Mouse (Mus musculus) neural tube, embryonic 10.5 days (tissue): Measurements from ENCODE around the gene Cdkn2d.
A peak's percentile ranks its signal among the peaks of the same experiment; 100 is the strongest.
"Not testable (repeated sequence)": the region's sequence is repeated elsewhere in the genome, so short reads cannot be mapped to it uniquely, and the experiment has no call there.

ENCODE experiments used
- DNase-seq: peaks from one replicate; pipeline ENCODE4 v3.0.0-alpha.2; 2017; ENCODE audit warnings: low spot score; ENCODE audit errors: extremely low spot score

Gene Cdkn2d

DNA sequence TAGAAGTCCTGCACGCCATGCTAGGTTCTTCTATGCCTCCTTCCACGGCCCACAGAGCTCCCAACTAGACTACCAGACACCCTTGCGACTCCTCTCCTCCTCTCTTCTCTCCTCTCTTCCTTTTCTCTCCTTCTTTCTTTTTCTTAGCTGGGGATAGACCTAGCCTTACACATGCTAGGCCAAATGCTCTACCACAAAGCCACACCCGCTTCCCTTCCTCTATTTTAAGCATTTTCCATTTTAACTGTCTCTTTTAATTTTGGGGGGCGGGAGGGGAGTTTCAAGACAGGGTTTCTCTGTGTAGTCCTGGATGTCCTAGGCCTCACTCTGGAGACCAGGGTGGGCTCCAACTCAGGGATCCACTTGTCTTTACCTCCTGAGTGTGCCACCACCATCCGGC, 27.6 kb upstream of the Cdkn2d start:
- DNase-seq = no peak

DNA sequence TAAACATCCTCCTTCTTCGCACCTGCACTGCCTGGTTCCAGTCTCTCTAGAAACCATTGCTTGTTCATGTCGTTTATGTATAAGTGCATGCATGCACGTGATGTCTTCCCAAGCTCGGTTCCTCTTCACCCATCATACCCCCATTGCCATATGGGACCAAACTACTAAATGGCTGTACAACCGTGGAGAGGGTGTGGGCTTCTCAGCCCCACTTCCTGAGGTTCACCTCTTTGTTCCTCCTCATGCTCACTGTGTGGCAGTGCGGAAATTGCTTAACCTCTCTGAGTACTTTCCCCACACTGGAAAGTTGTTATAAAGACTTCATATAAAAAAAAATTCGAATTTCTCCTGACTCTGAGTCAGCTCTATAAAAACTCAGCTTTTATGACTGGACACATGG, 25.5 kb upstream of the Cdkn2d start:
- no peak for DNase-seq

DNA sequence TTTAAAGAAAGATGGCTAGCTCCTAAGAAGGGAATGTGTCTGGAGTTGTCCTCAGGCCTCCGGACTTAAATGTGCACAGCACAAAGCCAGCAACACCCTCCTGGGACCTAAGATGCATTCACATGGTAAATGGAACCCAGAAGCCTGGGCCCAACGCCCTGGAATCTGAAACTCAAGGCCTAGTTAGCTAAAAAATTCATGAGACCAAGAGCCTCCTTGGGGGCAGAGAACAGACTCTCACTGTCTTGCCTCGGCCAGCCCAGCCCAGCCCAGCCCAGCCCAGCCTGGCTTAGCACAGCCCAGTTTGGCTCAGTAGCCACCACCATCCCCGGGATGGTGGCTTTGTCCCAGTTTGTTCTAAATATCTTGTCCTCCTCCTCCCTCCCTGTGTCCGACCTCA, 24.2 kb upstream of the Cdkn2d start:
- DNase-seq = no peak

DNA sequence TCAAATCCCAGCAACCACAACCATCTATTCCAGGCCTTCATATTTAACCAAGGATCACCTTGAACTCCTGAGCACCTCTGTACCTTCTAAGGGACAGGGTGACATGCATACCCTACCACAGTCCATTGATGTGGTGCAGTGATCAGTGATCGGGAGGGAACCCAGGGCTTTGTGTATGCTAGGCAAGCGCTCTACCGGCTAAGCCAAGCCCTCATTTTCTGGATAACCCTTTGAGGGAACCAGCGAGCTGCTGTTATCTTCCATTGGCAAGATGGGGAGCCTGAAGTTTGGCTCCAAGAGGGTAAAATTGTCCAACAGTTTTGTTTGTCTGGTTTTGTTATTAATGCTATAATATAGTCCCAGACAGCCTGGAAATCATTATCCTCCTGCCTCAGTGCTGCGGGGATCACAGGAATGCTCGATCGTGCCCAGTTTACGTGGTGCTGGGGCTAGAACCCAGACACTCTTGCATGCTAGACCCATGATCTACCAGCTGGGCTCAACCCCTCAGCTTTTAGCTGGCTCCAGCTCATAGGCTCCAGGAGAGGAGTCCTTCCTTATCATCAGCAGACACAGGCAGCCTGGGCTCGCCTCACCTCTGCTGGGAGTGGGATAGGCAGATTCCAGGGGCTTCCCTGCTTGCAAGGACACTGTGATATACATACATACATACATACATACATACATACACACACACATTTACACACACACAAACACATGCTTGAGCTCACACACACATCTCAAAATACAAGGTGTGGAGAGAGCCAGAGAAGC, 23.3 kb upstream of the Cdkn2d start:
- DNase-seq = no peak

DNA sequence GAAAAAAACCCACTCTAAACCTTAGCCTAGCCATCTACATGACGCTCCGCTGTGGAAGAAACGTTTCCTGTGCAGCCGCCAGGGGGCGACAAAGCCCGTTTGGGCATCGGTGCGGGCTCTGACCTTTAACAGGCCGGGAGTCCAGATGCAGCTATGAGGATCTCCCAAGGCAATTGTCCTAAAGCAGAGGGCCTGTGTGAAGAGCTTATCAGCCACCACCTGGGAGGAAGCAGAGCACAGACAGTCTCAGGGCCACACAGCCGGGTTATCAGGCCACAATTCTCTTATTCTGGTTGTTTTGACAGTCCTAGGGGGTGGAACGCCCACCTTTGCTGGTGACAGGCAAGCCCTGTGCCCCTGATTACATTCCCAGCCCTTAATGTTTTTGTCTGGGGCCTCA, 22.2 kb upstream of the Cdkn2d start:
- peak; percentile 90 for DNase-seq

DNA sequence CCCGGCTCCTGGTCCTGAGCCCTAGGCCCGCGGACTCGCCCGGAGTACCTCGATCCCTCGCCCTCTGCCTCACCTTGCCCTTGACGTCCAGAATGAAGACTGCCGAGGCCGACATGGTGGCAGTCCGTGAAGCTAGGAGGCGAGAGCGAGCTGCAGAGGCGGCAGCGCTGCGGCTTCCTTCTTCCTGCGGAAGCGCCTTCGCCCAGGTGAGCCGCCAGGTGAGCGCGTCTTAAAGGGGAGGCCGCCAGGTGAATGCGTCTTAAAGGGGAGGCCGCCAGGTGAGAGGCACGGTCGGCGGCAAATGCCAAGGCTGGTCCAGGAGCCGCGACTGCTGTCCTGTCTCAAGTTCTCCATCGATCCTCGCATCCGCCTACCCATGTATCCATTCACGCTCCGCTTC, 20.9 kb upstream of the Cdkn2d start, which contains the start of gene Ap1m2:
Gene Ap1m2 (minus strand): TSS at position 204 of the 400 bp plus-strand sequence.
- no peak for DNase-seq

DNA sequence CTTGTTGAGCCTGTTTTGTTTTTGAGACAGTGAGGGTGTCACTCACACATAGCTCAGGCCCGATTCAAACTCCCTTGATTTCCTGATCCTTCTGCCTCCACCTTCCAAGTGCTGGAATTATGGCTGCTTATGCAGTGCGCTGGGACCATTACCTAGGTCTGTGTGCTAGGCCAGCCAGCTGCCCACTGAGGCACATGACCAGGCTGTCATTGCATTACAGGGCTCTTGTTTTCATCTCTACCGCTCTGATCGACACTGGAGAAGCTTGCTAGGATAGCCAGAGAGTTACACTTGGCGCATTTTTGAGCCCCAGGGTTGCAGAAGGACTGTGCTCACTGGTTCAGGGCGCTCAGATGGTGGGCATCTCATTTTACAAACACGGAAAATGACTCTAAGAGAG, 20.5 kb upstream of the Cdkn2d start:
- DNase-seq = no peak

DNA sequence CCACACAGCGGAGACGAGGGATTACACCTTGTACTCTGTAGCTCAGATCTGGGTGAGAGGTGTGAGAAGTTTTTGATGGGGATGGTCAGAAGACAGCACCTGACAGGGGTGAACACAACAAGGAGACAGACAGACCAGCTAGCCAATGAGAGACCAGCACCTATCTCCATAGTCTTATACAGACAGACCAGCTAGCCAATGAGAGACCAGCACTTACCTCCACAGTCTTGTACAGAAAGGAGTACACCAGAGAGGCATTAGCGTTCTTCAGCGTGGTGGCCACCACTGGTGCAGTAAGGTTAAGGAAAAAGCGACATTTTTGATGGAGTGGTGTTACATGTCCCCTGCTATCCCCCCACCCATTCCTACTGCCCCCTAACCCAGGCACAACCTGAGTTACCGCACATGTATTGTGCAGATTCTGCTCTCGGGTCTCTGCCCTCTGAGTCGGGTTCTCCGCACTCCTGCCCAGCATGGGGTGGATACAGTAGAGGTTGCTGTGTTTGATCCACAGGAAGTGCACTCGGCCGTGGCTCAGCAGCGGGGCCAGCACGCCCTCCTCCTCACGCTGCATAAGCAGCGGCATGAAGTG, 18.0 kb upstream of the Cdkn2d start:
- DNase-seq = no peak

DNA sequence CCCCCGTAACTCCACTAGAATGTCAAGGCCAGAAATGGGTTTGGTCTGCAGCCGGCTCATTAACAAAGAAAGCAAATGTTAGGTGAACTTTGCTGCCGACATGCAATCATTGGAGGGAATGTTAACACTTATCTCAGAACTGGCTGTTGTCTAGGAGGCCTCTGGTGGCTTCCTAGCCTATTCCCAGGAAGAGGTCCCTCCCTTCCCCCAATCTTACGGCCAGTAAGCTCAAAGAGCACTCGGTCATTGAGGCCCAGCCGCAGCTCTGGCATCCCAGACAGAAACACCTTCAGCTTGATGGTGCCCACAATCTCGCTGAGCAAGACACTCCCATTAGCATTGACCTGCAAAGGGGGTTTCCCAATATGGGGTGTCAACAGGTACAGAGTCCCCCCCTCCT, 13.9 kb upstream of the Cdkn2d start:
- DNase-seq = no peak

DNA sequence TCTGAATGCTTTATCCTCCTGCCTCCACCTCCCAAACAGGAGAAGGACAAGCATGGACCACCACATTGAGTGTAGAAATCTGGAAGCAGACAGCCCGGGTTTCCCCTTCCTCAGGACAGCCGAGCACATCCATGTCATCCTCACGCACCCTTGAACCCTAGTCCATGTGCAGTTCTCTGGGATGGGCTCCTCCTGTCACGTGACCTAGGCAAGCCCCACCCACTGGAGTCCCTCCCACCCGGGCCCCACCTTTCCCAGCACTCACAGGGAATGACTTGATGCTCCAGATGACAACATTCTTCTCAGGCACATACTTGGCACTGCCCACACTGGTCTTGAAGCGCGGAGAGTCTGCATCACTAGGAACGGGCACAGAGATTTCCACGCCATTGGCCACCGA, 7.8 kb upstream of the Cdkn2d start:
- no peak for DNase-seq

DNA sequence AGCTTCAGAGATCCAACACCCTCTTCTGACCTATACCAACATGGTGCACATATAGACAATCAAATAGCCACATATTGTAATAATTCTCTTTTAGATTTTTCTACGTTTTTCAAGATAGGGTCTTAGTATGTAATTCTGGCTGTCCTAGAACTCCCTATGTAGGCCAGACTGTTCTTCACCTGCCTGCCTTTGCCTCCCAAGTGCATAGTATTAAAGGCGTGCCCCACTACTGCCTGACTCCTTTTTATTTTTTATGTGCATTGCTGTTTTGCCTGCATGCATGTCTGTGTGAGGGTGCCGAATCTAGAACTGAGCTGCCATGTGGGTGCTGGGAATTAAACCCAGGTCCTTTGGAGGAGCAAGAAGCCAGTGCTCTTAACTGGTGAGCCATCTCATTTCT, 1.1 kb upstream of the Cdkn2d start:
- DNase-seq = no peak

DNA sequence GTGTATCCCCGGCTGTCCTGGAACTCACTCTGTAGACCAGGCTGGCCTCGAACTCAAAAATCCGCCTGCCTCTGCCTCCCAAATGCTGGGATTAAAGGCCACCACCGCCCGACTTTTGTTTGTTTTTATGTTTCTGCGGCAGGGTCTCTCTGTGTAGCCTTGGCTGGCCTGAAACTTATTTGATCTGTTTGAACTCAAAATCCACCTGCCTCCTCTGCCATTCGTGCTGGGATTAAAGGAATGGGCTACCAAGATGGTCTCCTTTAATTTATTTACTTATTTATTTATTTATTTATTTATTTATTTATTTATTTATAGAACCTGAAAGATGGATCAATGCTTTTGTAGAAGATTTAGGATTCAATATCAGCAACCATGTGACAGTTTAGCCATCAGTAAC, 661 bp upstream of the Cdkn2d start:
- not testable (repeated sequence) for DNase-seq

DNA sequence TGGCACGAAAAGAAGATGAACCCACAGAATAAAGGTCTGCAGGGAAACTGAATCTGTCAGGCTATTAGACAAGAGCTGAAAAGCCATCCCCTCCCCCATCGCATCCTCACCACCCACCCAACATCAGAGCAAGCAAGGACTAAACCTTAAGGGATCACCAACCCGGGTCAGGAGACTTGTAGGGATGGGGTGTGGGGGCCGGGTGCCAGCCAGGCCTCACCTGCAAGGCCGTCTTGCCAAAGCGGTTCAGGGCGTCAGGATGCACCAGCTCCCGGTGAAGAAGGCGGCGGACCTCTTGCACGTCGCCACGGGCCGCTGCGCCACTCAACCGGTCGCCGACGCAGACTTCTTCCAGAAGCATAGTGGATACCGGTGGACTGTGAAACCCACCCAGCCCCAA, 618 bp downstream of the Cdkn2d start:
- no peak for DNase-seq

DNA sequence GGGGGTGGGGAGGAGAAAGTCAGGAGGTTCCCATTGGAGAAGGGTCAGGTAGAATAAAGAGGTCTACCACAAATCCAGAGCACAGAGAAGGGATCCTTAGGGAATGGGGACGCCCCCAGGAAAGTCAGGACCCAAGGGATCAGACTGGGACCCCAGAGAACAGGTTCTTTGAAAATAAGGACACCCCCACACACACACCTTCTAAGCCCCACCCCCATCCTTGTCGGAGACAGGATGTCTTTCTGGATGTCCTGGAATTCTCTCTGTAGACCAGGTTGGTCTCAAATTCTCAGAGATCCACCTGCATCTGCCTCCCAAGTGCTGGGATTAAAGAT, 1.9 kb downstream of the Cdkn2d start:
- no peak for DNase-seq

DNA sequence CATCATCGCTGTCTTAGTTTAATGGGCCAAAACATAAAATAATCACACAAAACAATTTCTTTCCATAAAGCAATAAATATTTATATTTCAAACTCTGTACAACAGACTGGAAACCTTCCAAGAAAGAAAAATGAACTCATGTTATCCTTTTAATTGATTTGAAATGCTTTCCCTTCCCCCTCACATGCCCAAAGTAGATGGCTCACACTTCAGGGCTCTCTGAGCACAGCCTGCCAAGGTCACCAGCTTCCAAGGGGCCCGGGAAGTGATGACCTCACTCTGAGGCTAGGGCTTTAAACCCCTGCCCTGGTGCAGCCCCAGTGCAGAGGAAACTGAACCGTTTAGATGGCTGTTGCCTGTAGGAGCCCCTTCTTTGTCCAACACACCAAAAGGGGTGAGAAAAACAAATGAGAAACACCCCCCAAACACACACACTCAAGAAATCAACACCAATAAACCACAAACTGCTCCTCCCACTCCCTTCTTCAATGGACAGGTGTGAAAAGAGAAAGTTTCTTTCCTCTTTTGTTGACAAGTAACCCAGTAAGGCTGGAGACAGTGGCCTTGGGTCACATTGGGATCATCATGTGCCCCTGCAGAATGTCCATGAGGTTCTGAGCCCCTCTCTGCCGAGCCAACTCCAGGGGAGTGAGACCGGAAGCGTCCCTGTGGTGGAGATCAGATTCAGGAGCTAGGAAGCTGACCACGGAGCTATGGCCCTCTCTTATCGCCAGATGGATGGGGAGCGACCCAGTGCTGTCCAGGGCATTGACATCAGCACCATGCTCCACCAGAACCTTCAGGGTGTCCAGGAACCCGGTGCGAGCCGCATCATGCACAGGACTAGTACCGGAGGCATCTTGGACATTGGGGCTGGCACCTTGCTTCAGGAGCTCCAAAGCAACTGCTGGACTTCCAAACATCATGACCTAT, 2.5 kb downstream of the Cdkn2d start:
- no peak for DNase-seq

DNA sequence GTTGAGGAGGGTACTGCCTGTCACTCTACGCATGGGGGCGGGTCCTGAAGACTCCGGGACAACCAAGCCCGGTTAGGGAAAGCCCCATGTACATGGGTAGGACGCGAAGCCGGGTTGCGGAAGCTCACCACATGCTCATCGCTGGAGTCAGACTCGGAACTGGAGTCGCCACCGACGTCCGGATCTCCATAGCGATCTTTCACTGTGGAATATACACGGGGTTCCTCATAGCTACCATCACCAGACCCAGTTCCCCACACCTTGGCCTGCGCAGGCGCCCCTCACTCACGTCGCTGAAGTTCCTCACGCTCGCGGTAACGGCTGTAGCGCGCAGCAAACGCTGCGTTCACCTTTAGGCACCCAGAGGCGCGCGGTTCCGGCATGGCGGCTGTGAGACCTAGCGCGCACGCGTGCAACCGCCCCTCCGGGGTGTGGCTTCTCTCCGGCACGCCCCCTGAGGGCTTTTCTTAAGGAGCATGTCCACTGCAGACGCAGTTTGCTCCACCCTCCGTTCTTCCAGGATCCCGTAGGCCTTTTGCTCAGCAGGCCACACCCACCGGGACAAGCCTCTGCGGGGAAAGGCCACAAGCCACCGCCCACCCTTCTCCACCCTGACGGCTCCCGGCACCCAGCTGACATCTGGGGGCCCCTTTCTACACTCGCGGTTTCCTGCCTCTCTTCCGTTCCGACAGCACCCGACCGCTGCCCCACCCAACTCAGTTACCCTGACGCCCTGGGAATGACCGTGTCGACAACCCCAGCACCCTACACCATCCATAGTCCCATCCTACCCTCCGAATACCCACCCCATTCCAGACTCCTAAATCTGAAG, 3.4 kb downstream of the Cdkn2d start, which contains the start of gene Kri1:
Gene Kri1 (minus strand): TSS at position 399 of the 832 bp plus-strand sequence.
- peak; percentile 96 for DNase-seq

DNA sequence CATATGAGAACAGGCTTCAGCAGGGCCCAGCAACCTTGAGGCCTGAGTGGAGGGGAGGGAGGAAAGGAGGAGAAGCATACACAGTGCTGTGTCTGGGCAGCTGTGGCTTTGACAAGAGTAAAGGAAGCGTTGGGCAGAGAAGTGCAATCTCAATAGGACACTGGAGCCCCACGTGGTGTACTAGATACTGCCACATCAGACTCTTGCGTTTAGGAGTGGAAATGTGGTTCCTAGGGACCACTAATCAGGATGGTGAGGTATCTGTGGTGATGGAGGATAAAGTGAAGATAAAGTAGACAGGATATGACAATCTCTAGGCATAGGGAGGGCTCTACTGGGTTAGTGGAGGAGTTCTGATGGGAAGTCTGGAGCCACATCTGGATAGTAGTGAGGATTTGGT, 4.5 kb downstream of the Cdkn2d start:
- DNase-seq = no peak

DNA sequence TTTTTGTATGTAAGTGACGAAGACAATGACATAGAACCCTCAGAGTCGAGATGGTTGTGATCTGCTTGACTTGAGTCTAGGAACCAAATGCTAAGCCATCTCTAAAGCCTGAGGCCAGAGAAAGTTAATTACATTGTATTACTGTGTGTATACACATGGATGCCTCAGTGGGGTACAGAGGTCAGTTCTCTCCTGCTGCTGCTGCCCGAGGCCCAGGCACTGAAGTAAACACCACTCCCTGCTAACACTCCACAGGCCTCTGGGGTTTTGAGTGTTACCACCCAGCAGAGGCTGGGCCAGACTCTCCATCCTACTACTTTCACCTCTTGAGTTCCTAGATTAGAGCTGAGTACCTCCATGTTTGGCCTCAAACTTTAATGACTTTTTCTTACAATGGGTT, 7.2 kb downstream of the Cdkn2d start:
- DNase-seq = no peak

DNA sequence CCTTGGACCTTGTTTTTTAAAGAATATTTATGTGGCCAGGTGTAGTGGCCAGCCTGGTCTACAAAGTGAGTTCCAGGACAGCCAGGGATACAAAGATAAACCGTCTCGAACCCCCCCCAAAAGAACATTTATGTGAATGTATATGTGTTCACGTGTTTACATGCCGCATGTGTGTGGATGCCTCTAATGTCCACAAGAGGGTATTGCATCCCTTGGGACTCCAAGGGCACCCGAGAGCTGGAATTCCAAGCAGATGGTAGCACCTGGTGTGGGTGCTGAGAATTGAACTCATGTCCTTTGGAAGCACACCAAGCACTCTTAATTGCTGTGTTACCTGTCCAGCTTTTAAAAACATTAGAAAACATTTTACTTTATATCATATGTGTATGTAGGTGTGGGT, 7.6 kb downstream of the Cdkn2d start:
- no peak for DNase-seq

DNA sequence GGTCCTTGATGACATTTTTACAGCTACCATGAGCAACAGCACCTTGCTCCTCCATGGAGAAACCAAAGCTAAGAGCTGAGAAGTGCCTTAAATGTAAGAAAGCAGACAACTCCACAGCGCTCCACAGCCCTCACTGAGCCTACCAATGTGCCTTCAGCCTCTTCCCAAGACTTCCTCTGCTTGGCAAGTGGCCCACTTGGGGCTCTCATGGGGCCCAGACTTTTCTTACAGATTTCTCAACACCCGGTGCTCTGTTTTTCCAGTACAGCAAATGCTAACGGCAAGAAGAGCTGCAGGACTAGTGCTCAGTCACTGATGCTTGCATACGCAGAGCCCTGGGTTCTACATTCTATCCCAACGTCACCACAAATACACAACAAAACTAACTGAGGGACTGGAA, 13.4 kb downstream of the Cdkn2d start:
- DNase-seq = no peak

DNA sequence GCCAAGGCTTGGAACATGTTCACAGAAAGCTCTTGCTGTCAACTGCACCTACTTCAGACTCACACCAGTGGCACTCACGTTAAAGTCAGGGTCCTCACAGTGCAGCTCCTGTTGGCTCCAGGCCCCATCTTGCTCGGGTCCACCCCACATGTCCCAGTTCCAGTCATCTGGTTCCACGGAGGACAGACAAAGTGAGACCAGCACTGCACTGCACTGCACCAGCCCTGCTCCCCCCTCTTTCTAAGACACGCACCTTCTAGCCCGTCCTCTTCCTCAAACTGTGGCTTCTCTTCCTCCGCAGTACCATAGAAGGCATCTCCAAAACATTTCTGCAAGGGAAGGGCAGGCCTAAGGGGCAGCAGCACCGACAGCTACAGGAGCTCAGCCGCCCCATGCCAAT, 14.9 kb downstream of the Cdkn2d start:
- no peak for DNase-seq
